Comparison of ENCODE assay signal across 23 mouse cellular contexts in the genomic region with DNA sequence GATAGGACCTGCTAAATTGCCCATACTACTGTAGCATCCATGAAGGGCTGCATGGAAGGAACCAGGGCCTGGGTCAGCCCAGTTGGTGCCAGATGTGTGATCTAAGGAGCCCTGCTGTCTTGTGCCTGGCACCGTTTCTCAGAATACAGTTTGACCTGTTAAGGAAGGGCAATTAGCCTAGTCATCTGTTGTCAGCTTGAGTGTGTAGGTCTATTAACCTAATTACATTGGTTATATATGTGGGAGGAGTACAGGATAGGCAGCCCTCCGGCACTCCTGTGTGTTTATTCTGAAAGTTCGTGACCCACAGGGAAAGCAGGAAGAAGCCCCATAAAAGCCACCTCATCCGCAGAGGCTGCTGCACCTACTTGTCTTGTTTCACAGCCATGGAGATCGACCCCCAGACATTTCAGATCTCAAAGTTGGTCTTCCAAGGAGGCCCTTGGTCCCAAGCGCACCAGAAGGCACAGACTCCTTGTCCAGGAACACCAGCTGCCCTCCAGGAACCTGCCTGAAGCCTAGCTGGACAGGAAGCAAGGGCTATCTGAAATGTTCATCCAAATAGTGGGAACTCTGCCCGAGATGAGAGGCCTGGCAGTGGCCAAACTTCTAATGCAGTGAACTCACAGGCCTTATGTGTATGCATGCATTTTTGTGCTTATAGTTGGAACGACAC. TPM values are rescaled to one million over a fixed set of nuclear protein-coding genes. Genes with fewer than 3 reads are reported as not detected.
DNase-seq lines count a peak whose midpoint lies in the region; ATAC-seq and TF ChIP-seq lines count a peak whose summit lies in the region.
"Had no signal": no experiment of that assay in that cellular context is flagged by ENCODE, and none has a peak within 500 bp of the region (broad histone marks: within the 10 kb centered on the region; RNA-seq: fewer than 3 reads in every experiment).

No protein-coding gene starts in this region.

- no peak for TF ChIP-seq CTCF in lung, embryonic 14.5 days (IDR thresholded peaks at IDR 0.05; ENCODE audit: low read depth)
- no peak for TF ChIP-seq CTCF in stomach, postnatal 0 days (IDR thresholded peaks at IDR 0.05; ENCODE audit: low read depth)

- peaks cover 31% of the 10 kb centered on the region for H3K36me3 ChIP-seq in heart, embryonic 16.5 days (ENCODE audit: control insufficient read depth, insufficient read depth)
- peaks cover 58% of the 10 kb centered on the region for H3K36me3 ChIP-seq in lung, embryonic 14.5 days (ENCODE audit: insufficient read depth)
- peaks cover 5% of the 10 kb centered on the region; the same call in 1 of the 2 replicates for H3K36me3 ChIP-seq in stomach, postnatal 0 days (ENCODE audit: control insufficient read depth, insufficient read depth, low read length)

- no peak overlapping the region for H3K4me2 ChIP-seq in heart, embryonic 16.5 days (ENCODE audit: low read depth, low read length)
- no peak overlapping the region for H3K4me2 ChIP-seq in lung, embryonic 14.5 days
- H3K4me2 ChIP-seq in stomach, postnatal 0 days (replicated peaks; ENCODE audit: low read depth) = no peak overlapping the region
- H3K4me2 ChIP-seq: heart, embryonic 13.5 days; hindbrain, embryonic 12.5 days; limb, embryonic 12.5 days; neural tube, embryonic 15.5 days had no signal

- H3K9ac ChIP-seq in heart, embryonic 16.5 days (ENCODE audit: low read length) = no peak overlapping the region
- no peak overlapping the region for H3K9ac ChIP-seq in lung, embryonic 14.5 days
- no peak overlapping the region for H3K9ac ChIP-seq in stomach, postnatal 0 days (ENCODE audit: low read length)
- H3K9ac ChIP-seq: heart, embryonic 13.5 days; hindbrain, embryonic 12.5 days; limb, embryonic 12.5 days; liver, postnatal 0 days; neural tube, embryonic 15.5 days had no signal

- ATAC-seq in heart, embryonic 16.5 days (replicated peaks; ENCODE audit: extremely low read depth, insufficient read depth, low FRiP score) = no peak
- no peak for ATAC-seq in lung, embryonic 14.5 days (ENCODE audit: insufficient read depth)
- ATAC-seq in stomach, postnatal 0 days (ENCODE audit: low FRiP score, low TSS enrichment) = peak; percentile 56
- ATAC-seq: CD4-positive, CD25-positive, alpha-beta regulatory T cell, adult 4 months; liver, postnatal 0 days had no signal

- DNase-seq in cerebellum, adult 18-20 months = peak; percentile 55 to 65
- no peak for DNase-seq in cerebellum, postnatal 10 days
- DNase-seq in heart, adult 9 months (ENCODE audit: low spot score in 2 of 2) = no peak
- peak; percentile 11 for DNase-seq in lung, embryonic 14.5 days
- no peak for DNase-seq in lung, postnatal 25 days (ENCODE audit: low spot score)
- peak; percentile 48 for DNase-seq in stomach, postnatal 0 days (ENCODE audit: low spot score)
- no peak for DNase-seq in adrenal gland, adult 2 months
- DNase-seq: cerebellum, adult 11-12 months; gastrocnemius, postnatal 25 days; kidney, adult 11 months; liver, postnatal 0 days; midbrain, embryonic 14.5 days; thymus, postnatal 4 days had no signal

- no peaks in the 10 kb centered on the region for H3K27me3 ChIP-seq in heart, embryonic 16.5 days (ENCODE audit: control insufficient read depth, insufficient read depth, low read length)
- H3K27me3 ChIP-seq in lung, embryonic 14.5 days (ENCODE audit: insufficient read depth, low read length) = no peaks in the 10 kb centered on the region
- H3K27me3 ChIP-seq in stomach, postnatal 0 days (ENCODE audit: control insufficient read depth, insufficient read depth, low read length) = no peaks in the 10 kb centered on the region
- H3K27me3 ChIP-seq: heart, embryonic 13.5 days; hindbrain, embryonic 12.5 days; limb, embryonic 12.5 days; neural tube, embryonic 15.5 days had no signal

- H3K27ac ChIP-seq in heart, embryonic 16.5 days (ENCODE audit: low read length) = peak overlapping the region; percentile 12; the same call in 1 of the 2 replicates
- H3K27ac ChIP-seq in lung, embryonic 14.5 days (ENCODE audit: low read depth) = no peak overlapping the region
- H3K27ac ChIP-seq in stomach, postnatal 0 days (replicated peaks) = peak overlapping the region; percentile 56
- H3K27ac ChIP-seq: heart, embryonic 13.5 days; hindbrain, embryonic 12.5 days; layer of hippocampus, adult 2 months; left cerebral cortex, adult 2 months; limb, embryonic 12.5 days; macrophage; neural tube, embryonic 15.5 days had no signal

- no peak overlapping the region for H3K4me3 ChIP-seq in heart, embryonic 16.5 days (ENCODE audit: low read length)
- H3K4me3 ChIP-seq in lung, embryonic 14.5 days (ENCODE audit: low read depth, low read length) = no peak overlapping the region
- no peak overlapping the region for H3K4me3 ChIP-seq in stomach, postnatal 0 days (ENCODE audit: low read depth, low read length)
- H3K4me3 ChIP-seq: heart, embryonic 13.5 days; hindbrain, embryonic 12.5 days; layer of hippocampus, adult 2 months; left cerebral cortex, adult 2 months; limb, embryonic 12.5 days; myocyte; neural tube, embryonic 15.5 days had no signal

- WGBS in heart, embryonic 16.5 days = 69% methylated on average over 8 of the region's 8 CpGs
- 38% methylated on average over 8 of the region's 8 CpGs for WGBS in lung, embryonic 14.5 days
- 30% methylated on average over 8 of the region's 8 CpGs for WGBS in stomach, postnatal 0 days

- H3K4me1 ChIP-seq in heart, embryonic 16.5 days (ENCODE audit: control insufficient read depth, insufficient read depth, low read length) = peaks cover 24% of the 10 kb centered on the region
- H3K4me1 ChIP-seq in lung, embryonic 14.5 days (ENCODE audit: insufficient read depth) = peaks cover 10% of the 10 kb centered on the region; the same call in 1 of the 2 replicates
- peaks cover 8% of the 10 kb centered on the region for H3K4me1 ChIP-seq in stomach, postnatal 0 days (replicated peaks; ENCODE audit: control insufficient read depth, insufficient read depth)

- no peaks in the 10 kb centered on the region; the same call in 1 of the 2 replicates for H3K9me3 ChIP-seq in heart, embryonic 16.5 days (replicated peaks; ENCODE audit: control insufficient read depth, low read length)
- no peaks in the 10 kb centered on the region; the same call in 1 of the 2 replicates for H3K9me3 ChIP-seq in lung, embryonic 14.5 days (ENCODE audit: low read depth, low read length)
- H3K9me3 ChIP-seq in stomach, postnatal 0 days (ENCODE audit: control insufficient read depth, low read length) = no peaks in the 10 kb centered on the region
- H3K9me3 ChIP-seq: heart, embryonic 13.5 days; hindbrain, embryonic 12.5 days; neural tube, embryonic 15.5 days had no signal

- TF ChIP-seq EP300 in stomach, postnatal 0 days (optimal IDR thresholded peaks at IDR 0.05) = no peak

RNA-seq across cellular contexts. Expression of gene Dusp1, which starts 5.4 kb away (rescaled TPM):
- polyA plus RNA-seq in heart, embryonic 16.5 days (2015; fragmentation: Nextera tagmentation; extraction: Ambion mirVana) = 35.5 and 35.7 TPM in 2 replicates
- polyA plus RNA-seq in lung, embryonic 14.5 days (2014; fragmentation: Nextera tagmentation; extraction: Ambion mirVana) = 19.7 and 24.5 TPM in 2 replicates
- polyA plus RNA-seq in stomach, postnatal 0 days (2015; fragmentation: Nextera tagmentation; extraction: Ambion mirVana) = 27.7 and 33.1 TPM in 2 replicates
- total RNA-seq in adrenal gland, adult 2 months (2021) = 10 to 100 TPM; 33.5 to 67.7 TPM
- polyA plus RNA-seq in adrenal gland, adult 2 months (2012; rRNA removed) = 80.9 and 86.9 TPM in 2 replicates

RNA-seq across cellular contexts. Expression of gene Ergic1, which starts 6.0 kb away (rescaled TPM):
- polyA plus RNA-seq in heart, embryonic 16.5 days (2015; fragmentation: Nextera tagmentation; extraction: Ambion mirVana) = 82.7 and 84.9 TPM in 2 replicates
- 125 and 127 TPM in 2 replicates for polyA plus RNA-seq in lung, embryonic 14.5 days (2014; fragmentation: Nextera tagmentation; extraction: Ambion mirVana)
- polyA plus RNA-seq in stomach, postnatal 0 days (2015; fragmentation: Nextera tagmentation; extraction: Ambion mirVana) = 64.2 and 65.5 TPM in 2 replicates
- total RNA-seq in adrenal gland, adult 2 months (2021) = 100 to 1,000 TPM; 166 to 170 TPM
- polyA plus RNA-seq in adrenal gland, adult 2 months (2012; rRNA removed) = 132 and 156 TPM in 2 replicates

Comparison
In these comparisons a context has a peak if more than half of its experiments do, and no peak if none do; other contexts are left out.
1. DNase-seq: peak in cerebellum, adult 18-20 months (2 of 2), lung, embryonic 14.5 days (single experiment) and stomach, postnatal 0 days (single experiment); none in cerebellum, postnatal 10 days (0 of 2), heart, adult 9 months (0 of 2), lung, postnatal 25 days (single experiment) and adrenal gland, adult 2 months (single experiment).